Mouse (Mus musculus) ES-Bruce4 (cell line): ENCODE results near the gene Strada.

ENCODE experiments used
- CTCF ChIP-seq: IDR thresholded peaks from one replicate; pipeline ENCODE4 v1.8.1; 2011; ENCODE audit warnings: low read depth, low read length
- POLR2A ChIP-seq: IDR thresholded peaks from one replicate; pipeline ENCODE4 v1.8.1; 2011; ENCODE audit warnings: low read length; ENCODE audit not compliant: insufficient read depth

- TF ChIP-seq POLR2A (no peak), CTCF (no peak)
These were observed 42.6 kb downstream of the Strada start for GRCm38 (mm10) chr11:106159216-106159920.
